Mouse (Mus musculus): Measurements from ENCODE around the gene Prkce. TPM values are rescaled to one million over a fixed set of nuclear protein-coding genes. Genes with fewer than 3 reads are reported as not detected.

Gene Prkce
- total and polyA plus RNA-seq, 2 experiments from 2014 or later, result 91.3 to 94.3 TPM

DNA sequence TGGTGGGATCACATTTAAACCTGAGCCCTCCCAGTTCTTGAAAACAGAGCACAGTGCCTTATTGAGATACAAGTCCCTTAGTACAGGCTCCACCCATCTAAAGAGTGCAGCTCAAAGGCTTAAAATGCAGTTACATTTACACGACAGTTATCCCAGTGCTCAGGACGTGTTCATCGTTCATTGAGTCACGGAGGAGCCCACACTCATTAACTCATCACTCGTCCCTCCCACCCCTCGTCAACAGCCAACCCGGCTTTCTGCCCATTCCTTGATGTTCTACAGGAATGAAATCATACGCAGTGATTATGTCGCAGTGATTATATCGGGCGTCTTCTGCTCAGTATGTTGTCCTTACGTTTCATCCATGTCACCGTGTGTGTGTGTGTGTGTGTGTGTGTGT lies 102.9 kb downstream of the Prkce start:
- ATAC-seq (no peak), DNase-seq (no peak)
- no peak overlapping the region for H3K9ac ChIP-seq
- H3K27ac ChIP-seq (ENCODE audit: low read depth, low read length), result no peak overlapping the region
- H3K9me3 ChIP-seq (ENCODE audit: low read length), result no peaks in the 10 kb centered on the region
- H3K4me1 ChIP-seq (ENCODE audit: insufficient read depth), result peaks cover 18% of the 10 kb centered on the region; the same call in 1 of the 2 replicates
- WGBS, result 70% methylated on average over 13 of the region's 13 CpGs
- no peak for TF ChIP-seq CTCF (IDR thresholded peaks at IDR 0.05; ENCODE audit: low read depth)
- no peaks in the 10 kb centered on the region for H3K36me3 ChIP-seq (ENCODE audit: insufficient read depth)
- H3K27me3 ChIP-seq (ENCODE audit: insufficient read depth, low read length), result no peaks in the 10 kb centered on the region
- no peak overlapping the region for H3K4me3 ChIP-seq (ENCODE audit: low read depth, low read length)
- no peak overlapping the region for H3K4me2 ChIP-seq (ENCODE audit: low read depth)

DNA sequence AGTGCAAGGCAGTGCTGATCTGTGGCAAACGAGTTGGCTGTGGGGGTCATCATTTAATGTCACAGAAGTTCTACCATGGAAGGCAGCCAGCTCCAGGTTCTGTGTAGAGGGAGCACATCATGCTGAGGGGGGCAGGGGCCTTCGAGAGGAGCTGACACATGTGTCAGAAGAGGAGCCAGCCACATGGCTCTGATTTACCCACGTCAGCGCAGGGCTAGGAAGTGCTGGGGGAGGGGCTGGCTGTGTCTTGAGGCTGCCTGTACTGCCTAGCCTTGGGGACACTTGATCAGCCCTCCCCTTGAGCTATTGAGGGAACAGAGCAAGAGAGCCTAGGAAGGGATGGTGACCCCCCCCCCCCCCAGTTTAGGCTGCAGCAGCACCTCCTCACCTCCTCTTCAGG lies 103.7 kb downstream of the Prkce start:
- no peak overlapping the region for H3K4me2 ChIP-seq (ENCODE audit: low read depth)
- no peak for DNase-seq
- H3K9ac ChIP-seq, result no peak overlapping the region
- no peaks in the 10 kb centered on the region for H3K36me3 ChIP-seq (ENCODE audit: insufficient read depth)
- H3K4me1 ChIP-seq (ENCODE audit: insufficient read depth), result peaks cover 18% of the 10 kb centered on the region; the same call in 1 of the 2 replicates
- peak; percentile 28; the same call in 1 of the 2 replicates for ATAC-seq
- no peak for TF ChIP-seq CTCF (IDR thresholded peaks at IDR 0.05; ENCODE audit: low read depth)
- H3K27ac ChIP-seq (ENCODE audit: low read depth, low read length), result no peak overlapping the region; the same call in 1 of the 2 replicates
- H3K27me3 ChIP-seq (ENCODE audit: insufficient read depth, low read length), result no peaks in the 10 kb centered on the region
- no peaks in the 10 kb centered on the region for H3K9me3 ChIP-seq (ENCODE audit: low read length)
- no peak overlapping the region for H3K4me3 ChIP-seq (ENCODE audit: low read depth, low read length)
- 32% methylated on average over 4 of the region's 4 CpGs for WGBS

DNA sequence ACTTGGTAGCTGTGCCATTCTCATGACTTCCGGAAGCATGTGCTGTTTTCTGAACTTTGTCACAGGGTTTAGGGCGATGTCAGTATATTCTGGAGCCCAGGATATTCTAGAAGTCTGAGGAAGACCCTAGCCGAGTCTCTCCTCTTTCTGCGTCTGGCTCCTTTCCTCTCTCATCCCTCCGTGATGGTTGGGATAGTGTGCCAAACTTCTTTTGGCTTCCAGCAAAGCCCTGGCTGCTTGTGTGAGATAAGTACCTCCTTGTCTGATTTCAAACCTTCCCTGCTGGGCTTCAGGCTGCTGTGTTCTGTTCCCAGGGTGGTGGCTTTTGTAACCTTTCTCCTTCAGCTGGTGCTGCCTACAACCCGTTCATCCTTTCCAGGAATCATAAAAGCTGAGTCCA lies 105.4 kb downstream of the Prkce start:
- peaks cover 11% of the 10 kb centered on the region; the same call in 1 of the 2 replicates for H3K4me1 ChIP-seq (ENCODE audit: insufficient read depth)

DNA sequence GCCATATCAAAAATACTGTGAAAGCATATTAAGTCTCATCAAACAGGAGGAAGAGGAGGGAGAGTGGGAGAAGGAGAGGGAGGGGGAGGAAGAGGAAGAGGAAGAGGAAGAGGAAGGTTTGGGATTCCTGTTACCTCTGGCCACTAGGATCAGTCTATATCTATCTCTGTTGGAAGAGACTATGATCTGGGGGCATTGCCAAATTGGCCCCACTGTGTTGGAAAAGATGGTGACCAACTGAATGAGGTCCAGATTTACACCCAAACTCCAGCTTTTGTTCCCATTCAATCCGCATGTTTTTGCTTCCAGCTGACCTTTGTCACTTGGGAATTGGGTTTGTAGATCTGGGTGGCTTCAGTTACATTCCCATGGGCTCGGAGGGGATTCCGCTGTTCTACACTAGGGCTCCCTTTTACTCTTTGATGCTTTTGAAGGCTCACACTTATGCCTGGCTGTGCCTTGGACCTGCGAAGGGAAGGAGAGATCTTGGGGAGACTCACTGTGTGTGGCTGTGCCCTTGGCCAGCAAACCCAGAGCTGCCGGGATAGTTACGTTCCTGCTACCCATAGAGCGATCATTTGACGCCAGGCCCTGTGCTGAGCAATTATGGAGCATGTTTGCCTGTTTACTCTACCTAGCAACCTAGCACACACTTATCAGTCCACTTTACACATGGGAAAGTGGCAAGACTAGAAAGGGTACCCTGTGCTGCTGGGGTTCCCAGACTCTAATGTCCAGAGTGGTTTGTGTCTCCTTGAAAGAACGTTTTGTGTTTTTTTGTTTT lies 106.2 kb downstream of the Prkce start:
- H3K27ac ChIP-seq (ENCODE audit: low read depth, low read length), result peak overlapping the region; percentile 69

More for the DNA sequence above, 105.4 kb downstream of the Prkce start:
- TF ChIP-seq CTCF (IDR thresholded peaks at IDR 0.05; ENCODE audit: low read depth), result no peak
- peak overlapping the region; percentile 69 for H3K27ac ChIP-seq (ENCODE audit: low read depth, low read length)
- no peaks in the 10 kb centered on the region for H3K27me3 ChIP-seq (ENCODE audit: insufficient read depth, low read length)
- ATAC-seq (peak; percentile 83), DNase-seq (peak; percentile 77)
- H3K9ac ChIP-seq, result no peak overlapping the region
- no peaks in the 10 kb centered on the region for H3K9me3 ChIP-seq (ENCODE audit: low read length)
- H3K36me3 ChIP-seq (ENCODE audit: insufficient read depth), result no peaks in the 10 kb centered on the region
- 35% methylated on average over 6 of the region's 6 CpGs for WGBS
- no peak overlapping the region for H3K4me3 ChIP-seq (ENCODE audit: low read depth, low read length)
- H3K4me2 ChIP-seq (ENCODE audit: low read depth), result no peak overlapping the region

DNA sequence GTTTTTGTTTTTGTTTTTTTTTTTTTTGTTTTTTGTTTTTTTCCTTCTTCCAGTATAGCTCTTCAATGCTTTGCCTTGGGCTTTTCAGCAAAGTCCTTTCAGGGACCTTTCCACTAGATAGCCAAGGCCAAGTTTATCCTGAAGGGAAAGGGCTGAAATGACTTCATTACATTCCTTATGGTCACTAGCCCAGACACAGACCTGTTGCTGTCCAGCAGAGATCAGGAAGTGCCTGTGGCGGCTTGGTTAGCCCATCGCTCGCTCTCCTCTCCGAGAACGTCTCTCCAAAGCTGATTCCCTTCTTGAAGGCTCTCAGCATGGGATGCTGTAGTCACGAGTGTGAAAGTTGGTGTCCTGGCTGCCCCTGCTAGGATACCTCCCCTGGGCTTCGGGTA lies 106.8 kb downstream of the Prkce start:
- 80% methylated on average over 7 of the region's 7 CpGs for WGBS

More for the DNA sequence above, 106.2 kb downstream of the Prkce start:
- Histone ChIP-seq H3K4me1 (ENCODE audit: insufficient read depth) (peaks cover 11% of the 10 kb centered on the region; the same call in 1 of the 2 replicates), H3K4me3 (ENCODE audit: low read depth, low read length) (no peak overlapping the region), H3K4me2 (ENCODE audit: low read depth) (no peak overlapping the region), H3K36me3 (ENCODE audit: insufficient read depth) (no peaks in the 10 kb centered on the region), H3K9me3 (ENCODE audit: low read length) (no peaks in the 10 kb centered on the region), H3K9ac (no peak overlapping the region), H3K27me3 (ENCODE audit: insufficient read depth, low read length) (no peaks in the 10 kb centered on the region)
- no peak for TF ChIP-seq CTCF (IDR thresholded peaks at IDR 0.05; ENCODE audit: low read depth)
- WGBS, result 76% methylated on average over 9 of the region's 9 CpGs
- ATAC-seq, result no peak
- DNase-seq, result no peak

DNA sequence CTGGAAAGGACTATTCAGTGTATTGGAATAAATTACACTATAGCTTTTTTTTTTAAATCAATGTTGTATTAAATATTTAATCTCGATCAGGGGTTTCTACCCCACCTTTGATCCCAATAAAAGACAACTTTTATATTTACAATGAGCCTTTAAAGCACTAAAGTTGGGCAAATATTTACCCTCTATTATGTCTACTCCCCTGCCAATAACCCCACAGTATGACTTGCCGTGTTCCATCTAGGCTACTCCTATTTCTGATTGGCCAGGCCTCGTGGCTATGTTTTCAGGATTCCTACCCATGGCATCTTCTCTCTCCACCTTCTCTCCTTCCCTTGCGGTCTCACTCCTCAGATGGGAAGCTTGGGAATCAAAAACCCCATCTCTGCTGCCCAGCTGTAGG lies 108.8 kb downstream of the Prkce start:
- no peak for TF ChIP-seq CTCF (IDR thresholded peaks at IDR 0.05; ENCODE audit: low read depth)
- ATAC-seq, result no peak

More for the DNA sequence above, 106.8 kb downstream of the Prkce start:
- no peaks in the 10 kb centered on the region for H3K36me3 ChIP-seq (ENCODE audit: insufficient read depth)
- no peak overlapping the region for H3K4me3 ChIP-seq (ENCODE audit: low read depth, low read length)
- no peak for TF ChIP-seq CTCF (IDR thresholded peaks at IDR 0.05; ENCODE audit: low read depth)
- peaks cover 11% of the 10 kb centered on the region; the same call in 1 of the 2 replicates for H3K4me1 ChIP-seq (ENCODE audit: insufficient read depth)
- DNase-seq (no peak), ATAC-seq (no peak)
- H3K4me2 ChIP-seq (ENCODE audit: low read depth), result no peak overlapping the region
- no peak overlapping the region for H3K9ac ChIP-seq
- H3K9me3 ChIP-seq (ENCODE audit: low read length), result no peaks in the 10 kb centered on the region
- H3K27ac ChIP-seq (ENCODE audit: low read depth, low read length), result no peak overlapping the region
- no peaks in the 10 kb centered on the region for H3K27me3 ChIP-seq (ENCODE audit: insufficient read depth, low read length)

More for the DNA sequence above, 108.8 kb downstream of the Prkce start:
- H3K9me3 ChIP-seq (ENCODE audit: low read length), result no peaks in the 10 kb centered on the region
- 89% methylated on average over 4 of the region's 4 CpGs for WGBS
- no peaks in the 10 kb centered on the region for H3K36me3 ChIP-seq (ENCODE audit: insufficient read depth)
- no peak overlapping the region for H3K4me3 ChIP-seq (ENCODE audit: low read depth, low read length)
- H3K9ac ChIP-seq, result no peak overlapping the region
- peaks cover 11% of the 10 kb centered on the region; the same call in 1 of the 2 replicates for H3K4me1 ChIP-seq (ENCODE audit: insufficient read depth)
- H3K4me2 ChIP-seq (ENCODE audit: low read depth), result no peak overlapping the region
- H3K27ac ChIP-seq (ENCODE audit: low read depth, low read length), result no peak overlapping the region
- no peaks in the 10 kb centered on the region for H3K27me3 ChIP-seq (ENCODE audit: insufficient read depth, low read length)
- DNase-seq, result no peak

Data from forebrain, postnatal 0 days (tissue).